Mouse (Mus musculus) bone marrow, adult 2 months (tissue): ENCODE data around the gene Oaz3.

Experiments used
- CTCF ChIP-seq: fragments of 200-500 bp; IDR thresholded peaks from 2 replicates; pipeline ENCODE4 v1.5.1; 2011; ENCODE audit warnings: low read length, control low read depth; ENCODE audit not compliant: control insufficient read depth, insufficient read depth
- POLR2A ChIP-seq: fragments of 200-500 bp; IDR thresholded peaks from 2 replicates; pipeline ENCODE4 v1.6.1; 2011; ENCODE audit warnings: low read depth, mild to moderate bottlenecking, control low read depth, low read length, borderline replicate concordance; ENCODE audit not compliant: control insufficient read depth

GRCm38 (mm10) chr3:94392128-94392527 lies 51.6 kb downstream of the Oaz3 start:
- TF ChIP-seq CTCF: no peak
- no peak for TF ChIP-seq POLR2A
